Mouse (Mus musculus) myocyte (in vitro differentiated cells): ENCODE measurements around the gene Atp6ap1l.

Experiments
- MAX ChIP-seq: IDR thresholded peaks from one replicate; pipeline ENCODE4 v1.6.1; 2011; ENCODE audit warnings: low read depth, mild to moderate bottlenecking, control low read depth
- MYOD1 ChIP-seq, 3 experiments: IDR thresholded peaks; one replicate each; pipeline ENCODE4 v1.6.1; 2011; ENCODE audit warnings: control low read depth in 2 of 3, low read depth in 2 of 3, mild to moderate bottlenecking in 2 of 3, moderate library complexity in 1 of 3; ENCODE audit not compliant: insufficient read length in 2 of 3, control insufficient read depth in 1 of 3
- POLR2A ChIP-seq: IDR thresholded peaks from one replicate; pipeline ENCODE4 v1.6.1; 2011; ENCODE audit warnings: low read depth, mild to moderate bottlenecking, control low read depth, moderate library complexity; ENCODE audit not compliant: insufficient read length
- TCF12 ChIP-seq: IDR thresholded peaks from one replicate; pipeline ENCODE4 v1.6.1; 2011; ENCODE audit warnings: mild to moderate bottlenecking, control low read depth; ENCODE audit not compliant: poor library complexity, insufficient read depth, severe bottlenecking

DNA sequence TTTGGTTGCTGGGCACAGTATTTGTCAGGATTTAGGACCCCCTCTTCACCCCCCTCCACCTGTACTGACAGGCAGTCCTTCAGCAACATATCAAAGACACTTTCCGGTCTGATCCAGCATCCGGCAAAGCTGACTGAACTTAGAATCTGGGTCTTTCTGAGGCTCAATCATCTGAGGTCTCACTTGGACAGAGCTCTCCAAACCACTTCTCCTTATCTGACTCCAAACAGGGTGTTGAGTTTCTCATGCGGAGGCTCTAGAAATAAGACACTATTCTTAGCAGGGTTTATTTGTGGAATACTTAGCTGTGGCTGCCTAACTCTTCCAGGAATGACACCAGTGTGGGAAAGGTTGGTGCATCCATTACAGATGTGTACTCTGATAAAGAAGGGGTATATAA, 43.0 kb downstream of the Atp6ap1l start:
- TF ChIP-seq POLR2A, result no peak
- TF ChIP-seq TCF12, result no peak
- TF ChIP-seq MYOD1 (IDR thresholded peaks at IDR 0.05; ENCODE audit: control insufficient read depth in 1 of 3, insufficient read length in 2 of 3, low read depth in 2 of 3), result no peak
- TF ChIP-seq MAX, result no peak
